Mouse (Mus musculus) adrenal gland, postnatal 14 days (tissue): ENCODE measurements around the gene 2200002D01Rik. TPM values are rescaled to one million over a fixed set of nuclear protein-coding genes. Genes with fewer than 3 reads are reported as not detected.

Experiments used
- DNase-seq: peaks from one replicate; pipeline ENCODE4 v3.0.0; 2021; ENCODE audit warnings: mixed read lengths
- total RNA-seq: library from RNA; stranded (reverse); gene quantifications from 2 replicates; pipeline ENCODE4 v1.2.3, GENCODE M21; 2021

The 2200002D01Rik gene
- total RNA-seq, 1 experiment from 2014 or later: 2.4 TPM

GRCm38 (mm10) chr7:29279924-29280323, 31.7 kb upstream of the 2200002D01Rik start:
- peak; percentile 29 for DNase-seq

GRCm38 (mm10) chr7:29279261-29279660, 31.0 kb upstream of the 2200002D01Rik start:
- no peak for DNase-seq

GRCm38 (mm10) chr7:29277510-29277909, 29.2 kb upstream of the 2200002D01Rik start:
- no peak for DNase-seq

- DNase-seq: no peak
Observed at GRCm38 (mm10) chr7:29276715-29277114, 28.4 kb upstream of the 2200002D01Rik start.

- DNase-seq: no peak
Observed at GRCm38 (mm10) chr7:29271687-29272465, 23.6 kb upstream of the 2200002D01Rik start.

GRCm38 (mm10) chr7:29270445-29270844, 22.2 kb upstream of the 2200002D01Rik start:
- DNase-seq: no peak

GRCm38 (mm10) chr7:29266931-29267330, 18.7 kb upstream of the 2200002D01Rik start:
- no peak for DNase-seq

- DNase-seq: no peak
Observed at GRCm38 (mm10) chr7:29265636-29266035, 17.4 kb upstream of the 2200002D01Rik start.

- no peak for DNase-seq
Observed at GRCm38 (mm10) chr7:29263831-29264230, 15.6 kb upstream of the 2200002D01Rik start.

GRCm38 (mm10) chr7:29262151-29262550, 13.9 kb upstream of the 2200002D01Rik start:
- DNase-seq: no peak

- DNase-seq: no peak
Observed at GRCm38 (mm10) chr7:29259781-29260730, 11.8 kb upstream of the 2200002D01Rik start.

- peak; percentile 65 for DNase-seq
Observed at GRCm38 (mm10) chr7:29257368-29257767, 9.1 kb upstream of the 2200002D01Rik start.

- no peak for DNase-seq
Observed at GRCm38 (mm10) chr7:29255875-29256274, 7.6 kb upstream of the 2200002D01Rik start.

- DNase-seq: no peak
Observed at GRCm38 (mm10) chr7:29253842-29254241, 5.6 kb upstream of the 2200002D01Rik start.

- DNase-seq: no peak
Observed at GRCm38 (mm10) chr7:29251166-29251565, 2.9 kb upstream of the 2200002D01Rik start.

- DNase-seq: peak; percentile 29
Observed at GRCm38 (mm10) chr7:29247706-29248105, 560 bp downstream of the 2200002D01Rik start.

GRCm38 (mm10) chr7:29247314-29247700, 959 bp downstream of the 2200002D01Rik start:
- peak; percentile 89 for DNase-seq

- no peak for DNase-seq
Observed at GRCm38 (mm10) chr7:29246619-29247313, 1.5 kb downstream of the 2200002D01Rik start.

- no peak for DNase-seq
Observed at GRCm38 (mm10) chr7:29246015-29246414, 2.3 kb downstream of the 2200002D01Rik start.

- peak; percentile 66 for DNase-seq
Observed at GRCm38 (mm10) chr7:29244732-29245416, 3.4 kb downstream of the 2200002D01Rik start.
